In genomic region chr9:58544879-58545324, GRCm38 (mm10) we compare ENCODE assay signal across 9 mouse cellular contexts. TPM values are rescaled to one million over a fixed set of nuclear protein-coding genes. Genes with fewer than 3 reads are reported as not detected.
DNase-seq lines count a peak whose midpoint lies in the region; ATAC-seq and TF ChIP-seq lines count a peak whose summit lies in the region.
"Had no signal": no experiment of that assay in that cellular context is flagged by ENCODE, and none has a peak within 500 bp of the region (broad histone marks: within the 10 kb centered on the region; RNA-seq: fewer than 3 reads in every experiment).

No protein-coding gene starts in this region.

- peak overlapping the region; percentile 44; the same call in 1 of the 2 replicates for H3K27ac ChIP-seq in forebrain, embryonic 15.5 days (replicated peaks)
- H3K27ac ChIP-seq in forebrain, embryonic 11.5 days (ENCODE audit: low read depth, low read length), result no peak overlapping the region
- no peak overlapping the region; the same call in 1 of the 2 replicates for H3K27ac ChIP-seq in intestine, postnatal 0 days (ENCODE audit: low read depth, low read length)

- ATAC-seq in forebrain, embryonic 15.5 days (replicated peaks), result no peak
- ATAC-seq in forebrain, embryonic 11.5 days (replicated peaks; ENCODE audit: low FRiP score), result no peak
- no peak for ATAC-seq in intestine, postnatal 0 days
- ATAC-seq in megakaryocyte progenitor cell, adult 5-6 weeks (replicated peaks; ENCODE audit: poor library complexity), result no peak

- H3K9me3 ChIP-seq in forebrain, embryonic 15.5 days, result no peaks in the 10 kb centered on the region
- no peaks in the 10 kb centered on the region for H3K9me3 ChIP-seq in forebrain, embryonic 11.5 days (ENCODE audit: control insufficient read depth, low read length)
- no peaks in the 10 kb centered on the region for H3K9me3 ChIP-seq in intestine, postnatal 0 days (ENCODE audit: control insufficient read depth)

- H3K4me3 ChIP-seq in forebrain, embryonic 15.5 days, result peak overlapping the region; percentile 15; the same call in 1 of the 2 replicates
- H3K4me3 ChIP-seq in forebrain, embryonic 11.5 days (ENCODE audit: low read depth, low read length), result no peak overlapping the region
- H3K4me3 ChIP-seq in intestine, postnatal 0 days (ENCODE audit: low read depth, low read length), result no peak overlapping the region
- H3K4me3 ChIP-seq: erythroblast, embryonic 14.5 days had no signal

- DNase-seq in forebrain, embryonic 11.5 days (ENCODE audit: low spot score), result no peak
- DNase-seq in right cerebral cortex, adult 2 months (ENCODE audit: low spot score in 2 of 2), result peak; percentile 57 to 70
- DNase-seq in right cerebral cortex, postnatal 4 days, result no peak
- no peak for DNase-seq in adrenal gland, postnatal 10 days
- DNase-seq in thymus, postnatal 36 days, result no peak

- no peaks in the 10 kb centered on the region for H3K36me3 ChIP-seq in forebrain, embryonic 15.5 days
- H3K36me3 ChIP-seq in forebrain, embryonic 11.5 days (ENCODE audit: control insufficient read depth, insufficient read depth, low read length), result no peaks in the 10 kb centered on the region
- H3K36me3 ChIP-seq in intestine, postnatal 0 days (ENCODE audit: control insufficient read depth, insufficient read depth), result no peaks in the 10 kb centered on the region

- H3K4me2 ChIP-seq in forebrain, embryonic 15.5 days (replicated peaks), result peak overlapping the region; percentile 22; the same call in 1 of the 2 replicates
- H3K4me2 ChIP-seq in forebrain, embryonic 11.5 days (ENCODE audit: low read depth, low read length, severe bottlenecking), result no peak overlapping the region
- peak overlapping the region; percentile 37; the same call in 1 of the 2 replicates for H3K4me2 ChIP-seq in intestine, postnatal 0 days (replicated peaks; ENCODE audit: low read depth)

- 52% methylated on average over 4 of the region's 4 CpGs for WGBS in forebrain, embryonic 15.5 days
- 82% methylated on average over 4 of the region's 4 CpGs for WGBS in forebrain, embryonic 11.5 days
- 57% methylated on average over 4 of the region's 4 CpGs for WGBS in intestine, postnatal 0 days

- no peaks in the 10 kb centered on the region for H3K27me3 ChIP-seq in forebrain, embryonic 15.5 days
- no peaks in the 10 kb centered on the region for H3K27me3 ChIP-seq in forebrain, embryonic 11.5 days (ENCODE audit: control insufficient read depth, insufficient read depth, low read length)
- no peaks in the 10 kb centered on the region for H3K27me3 ChIP-seq in intestine, postnatal 0 days (replicated peaks; ENCODE audit: control insufficient read depth, insufficient read depth, low read length)

- H3K9ac ChIP-seq in forebrain, embryonic 15.5 days (replicated peaks), result no peak overlapping the region
- H3K9ac ChIP-seq in forebrain, embryonic 11.5 days (ENCODE audit: low read length), result no peak overlapping the region
- no peak overlapping the region for H3K9ac ChIP-seq in intestine, postnatal 0 days (ENCODE audit: low read depth, low read length)

- TF ChIP-seq CTCF in intestine, postnatal 0 days (IDR thresholded peaks at IDR 0.05; ENCODE audit: low read depth), result no peak

- peaks cover 47% of the 10 kb centered on the region for H3K4me1 ChIP-seq in forebrain, embryonic 15.5 days
- no peaks in the 10 kb centered on the region for H3K4me1 ChIP-seq in forebrain, embryonic 11.5 days (replicated peaks; ENCODE audit: control insufficient read depth, insufficient read depth, low read length)
- H3K4me1 ChIP-seq in intestine, postnatal 0 days (replicated peaks; ENCODE audit: control insufficient read depth, insufficient read depth, low read length), result no peaks in the 10 kb centered on the region

RNA-seq across cellular contexts. Expression of gene Cd276, which starts 10.3 kb away (rescaled TPM):
- 30.9 and 31.0 TPM in 2 replicates for polyA plus RNA-seq in forebrain, embryonic 15.5 days (2015; fragmentation: Nextera tagmentation; extraction: Ambion mirVana)
- polyA plus RNA-seq in forebrain, embryonic 11.5 days (2014; fragmentation: Nextera tagmentation; extraction: Ambion mirVana), result 34.7 and 35.8 TPM in 2 replicates
- 5.6 and 6.2 TPM in 2 replicates for polyA plus RNA-seq in intestine, postnatal 0 days (2015; fragmentation: Nextera tagmentation; extraction: Ambion mirVana)
- total RNA-seq in megakaryocyte progenitor cell, adult 5-6 weeks (2015), result 0.10 and 0.52 TPM in 2 replicates
- total RNA-seq in megakaryocyte progenitor cell, adult 5-6 weeks (2017), result 0.20 TPM in 1 of 2 replicates, not detected in the other
- 10 to 100 TPM; 16.2 to 20.9 TPM for total RNA-seq in adrenal gland, postnatal 10 days (2021)
- polyA plus RNA-seq: erythroblast, embryonic 14.5 days had no signal

RNA-seq across cellular contexts. Expression of gene Nptn, which starts 37.1 kb away (rescaled TPM):
- 127 and 145 TPM in 2 replicates for polyA plus RNA-seq in forebrain, embryonic 15.5 days (2015; fragmentation: Nextera tagmentation; extraction: Ambion mirVana)
- 58.7 and 60.3 TPM in 2 replicates for polyA plus RNA-seq in forebrain, embryonic 11.5 days (2014; fragmentation: Nextera tagmentation; extraction: Ambion mirVana)
- polyA plus RNA-seq in intestine, postnatal 0 days (2015; fragmentation: Nextera tagmentation; extraction: Ambion mirVana), result 145 and 153 TPM in 2 replicates
- total RNA-seq in megakaryocyte progenitor cell, adult 5-6 weeks (2015), result 198 and 226 TPM in 2 replicates
- total RNA-seq in megakaryocyte progenitor cell, adult 5-6 weeks (2017), result 90.3 and 106 TPM in 2 replicates
- 100 to 1,000 TPM; 172 to 178 TPM for total RNA-seq in adrenal gland, postnatal 10 days (2021)

RNA-seq across cellular contexts. Expression of gene Insyn1, which starts 56.5 kb away (rescaled TPM):
- 6.7 and 7.7 TPM in 2 replicates for polyA plus RNA-seq in forebrain, embryonic 15.5 days (2015; fragmentation: Nextera tagmentation; extraction: Ambion mirVana)
- 2.4 and 3.4 TPM in 2 replicates for polyA plus RNA-seq in forebrain, embryonic 11.5 days (2014; fragmentation: Nextera tagmentation; extraction: Ambion mirVana)
- 0.25 and 0.37 TPM in 2 replicates for polyA plus RNA-seq in intestine, postnatal 0 days (2015; fragmentation: Nextera tagmentation; extraction: Ambion mirVana)
- not detected in 2 replicates for total RNA-seq in megakaryocyte progenitor cell, adult 5-6 weeks (2015)
- not detected in 2 replicates for total RNA-seq in megakaryocyte progenitor cell, adult 5-6 weeks (2017)
- total RNA-seq in adrenal gland, postnatal 10 days (2021), result 10 to 100 TPM in 1 of 2 experiments, 1 to 10 TPM in 1; 9.6 to 10.7 TPM
- polyA plus RNA-seq: erythroblast, embryonic 14.5 days had no signal

Comparison
In these comparisons a context has a peak if more than half of its experiments do, and no peak if none do; other contexts are left out.
1. DNase-seq: peak in right cerebral cortex, adult 2 months (2 of 2); none in forebrain, embryonic 11.5 days (single experiment), right cerebral cortex, postnatal 4 days (single experiment), adrenal gland, postnatal 10 days (single experiment) and thymus, postnatal 36 days (0 of 2).